Mouse (Mus musculus): ENCODE measurements at regions not wholly inside any gene's neighbourhood (a gene's known extent, or its start where the extent isn't known, plus 50 kb on each side); places are given as distances from the start of the nearest gene placed in this dataset.
A peak's percentile ranks its signal among the peaks of the same experiment; 100 is the strongest.

GRCm38 (mm10) chr17:15193831-15194230, 152.5 kb upstream of the Gm3448 start:
- Histone ChIP-seq H3K27me3 (replicated peaks; ENCODE audit: control insufficient read depth, insufficient read depth, low read length) (no peaks in the 10 kb centered on the region), H3K36me3 (ENCODE audit: control insufficient read depth, insufficient read depth, low read length) (no peaks in the 10 kb centered on the region), H3K4me2 (ENCODE audit: low read length) (no peak overlapping the region), H3K4me3 (ENCODE audit: low read depth, low read length) (no peak overlapping the region), H3K9me3 (replicated peaks; ENCODE audit: control insufficient read depth, low read length) (no peaks in the 10 kb centered on the region), H3K27ac (ENCODE audit: low read depth, low read length) (no peak overlapping the region), H3K9ac (ENCODE audit: low read length) (no peak overlapping the region), H3K4me1 (ENCODE audit: control insufficient read depth, insufficient read depth, low read length) (peaks cover 19% of the 10 kb centered on the region)
- 56% methylated on average over 6 of the region's 6 CpGs for WGBS
- DNase-seq (ENCODE audit: low spot score) (peak; percentile 49), ATAC-seq (no peak)

GRCm38 (mm10) chr17:15192840-15193239, 151.5 kb upstream of the Gm3448 start:
- H3K9ac ChIP-seq (ENCODE audit: low read length), result no peak overlapping the region
- H3K36me3 ChIP-seq (ENCODE audit: control insufficient read depth, insufficient read depth, low read length), result no peaks in the 10 kb centered on the region
- no peaks in the 10 kb centered on the region for H3K9me3 ChIP-seq (replicated peaks; ENCODE audit: control insufficient read depth, low read length)
- H3K4me1 ChIP-seq (ENCODE audit: control insufficient read depth, insufficient read depth, low read length), result peaks cover 19% of the 10 kb centered on the region
- ATAC-seq (no peak), DNase-seq (ENCODE audit: low spot score) (no peak)
- 58% methylated on average over 7 of the region's 7 CpGs for WGBS
- H3K27ac ChIP-seq (ENCODE audit: low read depth, low read length), result no peak overlapping the region
- H3K27me3 ChIP-seq (replicated peaks; ENCODE audit: control insufficient read depth, insufficient read depth, low read length), result no peaks in the 10 kb centered on the region
- no peak overlapping the region for H3K4me3 ChIP-seq (ENCODE audit: low read depth, low read length)
- H3K4me2 ChIP-seq (ENCODE audit: low read length), result no peak overlapping the region

GRCm38 (mm10) chr17:15185217-15185616, 143.9 kb upstream of the Gm3448 start:
- Histone ChIP-seq H3K36me3 (ENCODE audit: control insufficient read depth, insufficient read depth, low read length) (no peaks in the 10 kb centered on the region), H3K4me3 (ENCODE audit: low read depth, low read length) (no peak overlapping the region), H3K9ac (ENCODE audit: low read length) (no peak overlapping the region), H3K9me3 (replicated peaks; ENCODE audit: control insufficient read depth, low read length) (no peaks in the 10 kb centered on the region), H3K27me3 (replicated peaks; ENCODE audit: control insufficient read depth, insufficient read depth, low read length) (no peaks in the 10 kb centered on the region), H3K4me2 (ENCODE audit: low read length) (no peak overlapping the region), H3K27ac (ENCODE audit: low read depth, low read length) (no peak overlapping the region), H3K4me1 (ENCODE audit: control insufficient read depth, insufficient read depth, low read length) (peaks cover 13% of the 10 kb centered on the region)
- 5% methylated on average over 5 of the region's 5 CpGs for WGBS
- ATAC-seq (peak; percentile 82), DNase-seq (ENCODE audit: low spot score) (peak; percentile 66)

GRCm38 (mm10) chr17:15183800-15184199, 142.5 kb upstream of the Gm3448 start:
- Histone ChIP-seq H3K4me2 (ENCODE audit: low read length) (no peak overlapping the region), H3K36me3 (ENCODE audit: control insufficient read depth, insufficient read depth, low read length) (no peaks in the 10 kb centered on the region), H3K9me3 (replicated peaks; ENCODE audit: control insufficient read depth, low read length) (no peaks in the 10 kb centered on the region), H3K4me3 (ENCODE audit: low read depth, low read length) (no peak overlapping the region), H3K27me3 (replicated peaks; ENCODE audit: control insufficient read depth, insufficient read depth, low read length) (no peaks in the 10 kb centered on the region), H3K4me1 (ENCODE audit: control insufficient read depth, insufficient read depth, low read length) (peaks cover 15% of the 10 kb centered on the region), H3K27ac (ENCODE audit: low read depth, low read length) (no peak overlapping the region), H3K9ac (ENCODE audit: low read length) (no peak overlapping the region)
- DNase-seq (ENCODE audit: low spot score) (no peak), ATAC-seq (no peak)
- 84% methylated on average over 6 of the region's 6 CpGs for WGBS

- DNase-seq (ENCODE audit: low spot score), result peak; percentile 65
- ATAC-seq, result peak; percentile 21; the same call in 1 of the 2 replicates
- Histone ChIP-seq H3K4me3 (ENCODE audit: low read depth, low read length) (no peak overlapping the region), H3K9me3 (replicated peaks; ENCODE audit: control insufficient read depth, low read length) (no peaks in the 10 kb centered on the region), H3K9ac (ENCODE audit: low read length) (no peak overlapping the region), H3K27ac (ENCODE audit: low read depth, low read length) (no peak overlapping the region), H3K27me3 (replicated peaks; ENCODE audit: control insufficient read depth, insufficient read depth, low read length) (no peaks in the 10 kb centered on the region), H3K4me1 (ENCODE audit: control insufficient read depth, insufficient read depth, low read length) (peaks cover 15% of the 10 kb centered on the region), H3K4me2 (ENCODE audit: low read length) (no peak overlapping the region), H3K36me3 (ENCODE audit: control insufficient read depth, insufficient read depth, low read length) (no peaks in the 10 kb centered on the region)
- WGBS, result 21% methylated on average over 4 of the region's 4 CpGs
Observed at GRCm38 (mm10) chr17:15182105-15182504, 140.8 kb upstream of the Gm3448 start.

- no peaks in the 10 kb centered on the region for H3K9me3 ChIP-seq (replicated peaks; ENCODE audit: control insufficient read depth, low read length)
- no peak overlapping the region for H3K27ac ChIP-seq (ENCODE audit: low read depth, low read length)
- 16% methylated on average over 10 of the region's 10 CpGs for WGBS
- H3K9ac ChIP-seq (ENCODE audit: low read length), result no peak overlapping the region
- H3K4me2 ChIP-seq (ENCODE audit: low read length), result no peak overlapping the region
- H3K4me1 ChIP-seq (ENCODE audit: control insufficient read depth, insufficient read depth, low read length), result peaks cover 12% of the 10 kb centered on the region
- no peaks in the 10 kb centered on the region for H3K36me3 ChIP-seq (ENCODE audit: control insufficient read depth, insufficient read depth, low read length)
- H3K27me3 ChIP-seq (replicated peaks; ENCODE audit: control insufficient read depth, insufficient read depth, low read length), result no peaks in the 10 kb centered on the region
- no peak for DNase-seq (ENCODE audit: low spot score)
- no peak overlapping the region for H3K4me3 ChIP-seq (ENCODE audit: low read depth, low read length)
- ATAC-seq, result no peak
Observed at GRCm38 (mm10) chr17:15180223-15180860, 139.0 kb upstream of the Gm3448 start.

- H3K4me3 ChIP-seq (ENCODE audit: low read depth, low read length), result no peak overlapping the region
- ATAC-seq, result no peak
- H3K4me2 ChIP-seq (ENCODE audit: low read length), result no peak overlapping the region
- DNase-seq (ENCODE audit: low spot score), result no peak
- H3K27ac ChIP-seq (ENCODE audit: low read depth, low read length), result no peak overlapping the region
- no peaks in the 10 kb centered on the region for H3K9me3 ChIP-seq (replicated peaks; ENCODE audit: control insufficient read depth, low read length)
- no peaks in the 10 kb centered on the region for H3K36me3 ChIP-seq (ENCODE audit: control insufficient read depth, insufficient read depth, low read length)
- 45% methylated on average over 4 of the region's 4 CpGs for WGBS
- H3K4me1 ChIP-seq (ENCODE audit: control insufficient read depth, insufficient read depth, low read length), result peaks cover 7% of the 10 kb centered on the region; the same call in 1 of the 2 replicates
- no peak overlapping the region for H3K9ac ChIP-seq (ENCODE audit: low read length)
- no peaks in the 10 kb centered on the region for H3K27me3 ChIP-seq (replicated peaks; ENCODE audit: control insufficient read depth, insufficient read depth, low read length)
Observed at GRCm38 (mm10) chr17:15179411-15179951, 138.1 kb upstream of the Gm3448 start.

- no peak overlapping the region for H3K9ac ChIP-seq (ENCODE audit: low read length)
- H3K4me1 ChIP-seq (ENCODE audit: control insufficient read depth, insufficient read depth, low read length), result peaks cover 7% of the 10 kb centered on the region; the same call in 1 of the 2 replicates
- H3K9me3 ChIP-seq (replicated peaks; ENCODE audit: control insufficient read depth, low read length), result no peaks in the 10 kb centered on the region
- DNase-seq (ENCODE audit: low spot score), result no peak
- no peak overlapping the region for H3K4me2 ChIP-seq (ENCODE audit: low read length)
- no peaks in the 10 kb centered on the region for H3K36me3 ChIP-seq (ENCODE audit: control insufficient read depth, insufficient read depth, low read length)
- H3K4me3 ChIP-seq (ENCODE audit: low read depth, low read length), result no peak overlapping the region
- no peak overlapping the region for H3K27ac ChIP-seq (ENCODE audit: low read depth, low read length)
- 84% methylated on average over 3 of the region's 3 CpGs for WGBS
- ATAC-seq, result no peak
- no peaks in the 10 kb centered on the region for H3K27me3 ChIP-seq (replicated peaks; ENCODE audit: control insufficient read depth, insufficient read depth, low read length)
Observed at GRCm38 (mm10) chr17:15177390-15177789, 136.1 kb upstream of the Gm3448 start.

GRCm38 (mm10) chr17:15174354-15174953, 133.1 kb upstream of the Gm3448 start:
- Histone ChIP-seq H3K4me3 (ENCODE audit: low read depth, low read length) (no peak overlapping the region), H3K4me1 (ENCODE audit: control insufficient read depth, insufficient read depth, low read length) (no peaks in the 10 kb centered on the region), H3K4me2 (ENCODE audit: low read length) (no peak overlapping the region), H3K9ac (ENCODE audit: low read length) (no peak overlapping the region), H3K9me3 (replicated peaks; ENCODE audit: control insufficient read depth, low read length) (no peaks in the 10 kb centered on the region), H3K27me3 (replicated peaks; ENCODE audit: control insufficient read depth, insufficient read depth, low read length) (no peaks in the 10 kb centered on the region), H3K36me3 (ENCODE audit: control insufficient read depth, insufficient read depth, low read length) (no peaks in the 10 kb centered on the region), H3K27ac (ENCODE audit: low read depth, low read length) (no peak overlapping the region)
- ATAC-seq (no peak), DNase-seq (ENCODE audit: low spot score) (no peak)
- 69% methylated on average over 9 of the region's 9 CpGs for WGBS
